Mouse (Mus musculus) kidney, postnatal 14 days (tissue): ENCODE results near the gene 1700024B05Rik.
"Not testable (repeated sequence)": the region's sequence is repeated elsewhere in the genome, so short reads cannot be mapped to it uniquely, and the experiment has no call there.

ENCODE experiments used
- DNase-seq: peaks from one replicate; pipeline ENCODE4 v3.0.0; 2022; ENCODE audit warnings: mixed read lengths

Gene 1700024B05Rik

DNA sequence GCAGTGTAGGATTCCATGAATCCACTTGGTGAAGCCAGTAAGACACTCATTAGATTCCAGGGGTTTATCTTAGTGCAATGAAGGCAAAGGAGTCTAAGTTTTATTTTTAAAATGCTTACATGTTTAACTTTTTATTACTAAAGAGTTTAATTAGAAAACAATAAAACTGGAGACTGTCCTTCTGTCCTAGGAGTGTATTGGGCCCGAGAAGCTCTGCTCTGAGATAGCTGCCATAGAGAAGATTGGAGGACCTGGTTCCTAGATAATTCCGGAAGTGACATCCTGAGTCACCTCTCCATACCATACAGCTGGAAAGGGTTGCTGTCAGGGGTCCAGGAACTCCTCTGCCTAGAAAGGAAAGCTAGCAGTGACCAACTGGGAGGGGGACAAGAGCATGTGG is at the start of gene 1700024B05Rik:
Gene 1700024B05Rik (plus strand): TSS at position 301 of the 400 bp plus-strand sequence.
- DNase-seq = not testable (repeated sequence)

DNA sequence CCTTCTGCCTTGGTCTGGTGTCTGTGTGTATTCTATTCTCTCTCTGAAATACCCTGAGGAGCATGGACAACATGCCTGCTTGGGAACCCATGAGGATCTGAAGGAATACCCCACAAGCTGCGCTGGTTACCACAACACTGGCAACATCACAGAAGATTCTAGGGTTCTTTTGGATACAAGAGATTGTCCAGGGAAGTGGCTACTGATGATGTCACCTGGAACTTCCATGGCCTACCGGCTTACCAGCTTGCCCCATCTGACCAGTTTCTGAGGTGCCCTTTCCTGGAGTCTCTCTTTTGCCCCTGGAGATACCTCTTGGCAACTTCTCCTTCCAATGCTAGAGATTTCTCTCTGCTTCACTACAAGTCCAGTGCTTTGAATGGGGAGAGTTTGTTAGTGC is 36.6 kb upstream of the 1700024B05Rik start, which contains the start of gene Gm7980:
Gene Gm7980 (minus strand): TSS at position 101 of the 400 bp plus-strand sequence.
- not testable (repeated sequence) for DNase-seq

DNA sequence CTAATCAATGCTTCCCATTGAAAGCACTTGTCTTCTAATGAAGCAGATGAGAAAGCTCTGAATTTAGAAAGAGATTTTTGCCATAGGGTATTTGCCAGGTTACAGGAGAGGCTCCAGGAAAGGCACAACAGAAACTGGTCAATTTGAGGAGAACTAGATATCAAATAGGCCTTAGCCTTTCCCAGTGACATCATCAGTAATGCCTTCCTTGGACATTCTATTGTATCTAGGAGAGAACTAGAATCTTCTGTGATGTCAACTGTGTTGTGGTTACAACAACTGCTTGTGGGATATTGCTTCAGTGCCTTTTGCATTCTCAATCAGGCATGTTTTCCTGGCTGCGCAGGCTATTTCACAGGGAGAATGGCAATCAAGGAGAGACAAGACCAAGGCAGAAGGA is 19.1 kb upstream of the 1700024B05Rik start, which contains the start of gene 1700049E17Rik1:
Gene 1700049E17Rik1 (plus strand): TSS at position 301 of the 400 bp plus-strand sequence.
- DNase-seq = not testable (repeated sequence)

DNA sequence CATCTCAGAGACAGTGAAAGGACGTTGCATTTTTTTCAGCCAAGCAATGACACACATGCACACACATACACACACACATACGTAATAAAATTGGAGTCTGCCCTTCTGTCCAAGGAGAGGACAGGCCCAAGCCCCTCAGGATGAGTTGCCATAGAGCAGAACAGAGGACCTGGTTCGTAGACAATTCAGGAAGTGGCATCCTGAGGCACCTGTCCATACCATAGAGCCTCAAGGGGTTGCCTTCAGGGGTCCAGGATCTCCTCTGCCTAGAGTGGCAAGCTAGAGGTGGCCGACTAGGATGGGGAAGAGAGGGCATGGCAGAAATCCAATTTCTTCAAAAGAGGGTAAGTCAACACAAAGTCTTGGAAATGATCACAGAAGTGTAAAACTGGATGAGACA is 20.3 kb downstream of the 1700024B05Rik start:
- not testable (repeated sequence) for DNase-seq

DNA sequence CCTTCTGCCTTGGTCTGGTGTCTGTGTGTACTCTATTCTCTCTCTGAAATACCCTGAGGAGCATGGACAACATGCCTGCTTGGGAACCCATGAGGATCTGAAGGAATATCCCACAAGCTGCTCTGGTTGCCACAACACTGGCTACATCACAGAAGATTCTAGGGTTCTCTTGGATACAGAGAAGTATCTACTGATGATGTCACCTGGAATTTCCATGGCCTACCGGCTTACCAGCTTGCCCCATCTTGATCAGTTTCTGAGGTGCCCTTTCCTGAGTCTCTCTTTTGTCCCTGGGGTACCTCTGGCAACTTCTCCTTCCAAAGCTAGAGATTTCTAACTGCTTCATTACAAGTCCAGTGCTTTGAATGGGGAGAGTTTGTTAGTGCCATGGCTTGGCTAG is 24.0 kb downstream of the 1700024B05Rik start, which contains the start of gene Gm6401:
Gene Gm6401 (minus strand): TSS at position 101 of the 400 bp plus-strand sequence.
- not testable (repeated sequence) for DNase-seq

DNA sequence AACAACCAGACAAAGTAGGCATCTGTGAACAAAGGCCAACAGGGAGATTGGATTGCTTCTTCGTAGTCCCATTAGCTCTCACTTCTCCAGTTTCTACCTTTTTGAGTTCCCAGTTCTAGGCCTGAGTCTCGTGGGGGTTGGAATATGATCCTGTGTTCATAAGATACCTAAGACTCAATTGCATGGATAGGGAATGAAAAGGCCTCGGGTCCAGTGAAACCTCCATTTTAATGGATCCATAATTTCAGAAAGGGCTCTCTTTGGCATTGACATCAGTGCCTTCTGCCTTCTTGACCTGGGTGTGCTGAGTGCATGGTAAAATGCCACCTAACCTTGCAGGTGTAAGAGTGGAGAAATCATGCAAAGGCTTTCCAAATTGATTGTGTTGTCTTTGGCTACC is 24.8 kb downstream of the 1700024B05Rik start:
- DNase-seq = not testable (repeated sequence)

DNA sequence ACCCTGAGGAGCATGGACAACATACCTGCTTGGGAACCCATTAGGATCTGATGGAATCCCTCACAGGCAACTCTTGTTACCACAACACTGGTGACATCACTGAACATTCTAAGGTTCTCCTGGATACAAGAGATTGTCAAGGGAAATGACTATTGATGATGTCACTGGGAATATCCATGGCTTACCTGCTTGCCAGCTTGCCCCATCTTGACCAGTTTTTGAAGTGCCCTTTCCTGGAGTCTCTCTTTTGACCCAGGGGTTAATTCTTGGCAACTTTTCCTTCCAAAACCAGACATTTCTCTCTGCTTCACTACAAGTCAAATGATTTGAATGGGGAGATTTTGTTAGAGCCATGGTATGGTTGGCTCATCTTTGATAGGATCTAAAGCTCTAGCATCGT is 39.4 kb downstream of the 1700024B05Rik start, which contains the start of gene Gm3543:
Gene Gm3543 (minus strand): TSS at position 101 of the 400 bp plus-strand sequence.
- not testable (repeated sequence) for DNase-seq
